Mouse (Mus musculus): ENCODE measurements around the gene Hspa1a.

- no peak for TF ChIP-seq GATA1 (IDR thresholded peaks at IDR 0.05; ENCODE audit: borderline replicate concordance, low read length)
- no peak for TF ChIP-seq FLI1 (IDR thresholded peaks at IDR 0.05; ENCODE audit: low read length)
Observed at GRCm38 (mm10) chr17:34979631-34980030, 7.7 kb upstream of the Hspa1a start.

Data from megakaryocyte, embryonic 14.5 days (primary cell).